Mouse (Mus musculus): ENCODE measurements around the gene Vwa7. TPM values are rescaled to one million over a fixed set of nuclear protein-coding genes. Genes with fewer than 3 reads are reported as not detected.
"Not testable (repeated sequence)": the region's sequence is repeated elsewhere in the genome, so short reads cannot be mapped to it uniquely, and the experiment has no call there.

Vwa7 gene
- total RNA-seq, 2 experiments from 2014 or later, result 5.3 to 5.9 TPM

GRCm38 (mm10) chr17:35018171-35018570, 1.8 kb downstream of the Vwa7 start:
- intact Hi-C loops (cut with DNase I), result no loop called here

GRCm38 (mm10) chr17:35019894-35020293, 3.5 kb downstream of the Vwa7 start:
- DNase-seq, result no peak
- intact Hi-C loops (cut with DNase I), result loop anchor here (2.0 kb wide), 1 partner anchor 59 kb away; the partner anchor contains the start of gene Ly6g6d

More at GRCm38 (mm10) chr17:35018171-35018570, 1.8 kb downstream of the Vwa7 start:
- DNase-seq, result no peak

- no peak for DNase-seq
- intact Hi-C loops (cut with DNase I), result loop anchor here (2.0 kb wide), 1 partner anchor 58 kb away; the partner anchor contains the start of gene Ly6g6d
Observed at GRCm38 (mm10) chr17:35020551-35020950, 4.2 kb downstream of the Vwa7 start.

GRCm38 (mm10) chr17:35021163-35021808, 4.9 kb downstream of the Vwa7 start:
- intact Hi-C loops (cut with DNase I), result loop anchor here (1.0 to 2.0 kb wide), 2 partner anchors 58 to 85 kb away; partner anchors contain the start of gene Ly6g6d
- peak; percentile 89 to 94 for DNase-seq

GRCm38 (mm10) chr17:35021842-35022477, 5.6 kb downstream of the Vwa7 start:
- intact Hi-C loops (cut with DNase I), result loop anchor here (1.0 to 2.0 kb wide), 4 partner anchors 23 to 84 kb away; partner anchors contain the start of genes Ddah2 and Ly6g6d
- DNase-seq, result peak in 1 of 2 experiments; percentile 32

GRCm38 (mm10) chr17:35022541-35023060, 6.2 kb downstream of the Vwa7 start:
- intact Hi-C loops (cut with DNase I), result loop anchor here (1.0 to 2.0 kb wide), 2 partner anchors 22 to 37 kb away; partner anchors contain the start of gene Ddah2
- no peak for DNase-seq

GRCm38 (mm10) chr17:35023221-35023620, 6.8 kb downstream of the Vwa7 start:
- no peak for DNase-seq
- intact Hi-C loops (cut with DNase I), result loop anchor here (2.0 kb wide), 1 partner anchor 22 kb away; no protein-coding TSS in a partner anchor

- no peak for DNase-seq
- intact Hi-C loops (cut with DNase I), result loop anchor here (2.0 kb wide), 1 partner anchor 21 kb away; no protein-coding TSS in a partner anchor
Observed at GRCm38 (mm10) chr17:35023756-35024155, 7.4 kb downstream of the Vwa7 start.

- intact Hi-C loops (cut with DNase I), result no loop called here
- no peak for DNase-seq
Observed at GRCm38 (mm10) chr17:35024261-35024660, 7.9 kb downstream of the Vwa7 start.

GRCm38 (mm10) chr17:35024691-35025488, 8.5 kb downstream of the Vwa7 start:
- intact Hi-C loops (cut with DNase I), result no loop called here
- no peak for DNase-seq

GRCm38 (mm10) chr17:35026206-35026605, 9.8 kb downstream of the Vwa7 start:
- intact Hi-C loops (cut with DNase I), result no loop called here
- DNase-seq, result no peak

GRCm38 (mm10) chr17:35027277-35028068, 11.1 kb downstream of the Vwa7 start, which contains the start of gene Sapcd1:
TSS of gene Sapcd1 (minus strand) at chr17:35028016.
- DNase-seq, result peak; percentile 52 to 65
- intact Hi-C loops (cut with DNase I), result no loop called here

- DNase-seq, result no peak
- intact Hi-C loops (cut with DNase I), result no loop called here
Observed at GRCm38 (mm10) chr17:35028315-35028714, 11.9 kb downstream of the Vwa7 start.

- intact Hi-C loops (cut with DNase I), result no loop called here
- DNase-seq, result no peak
Observed at GRCm38 (mm10) chr17:35029691-35030532, 13.5 kb downstream of the Vwa7 start.

GRCm38 (mm10) chr17:35031272-35031671, 14.9 kb downstream of the Vwa7 start:
- DNase-seq, result no peak
- intact Hi-C loops (cut with DNase I), result no loop called here

GRCm38 (mm10) chr17:35031880-35032279, 15.5 kb downstream of the Vwa7 start:
- no peak for DNase-seq
- intact Hi-C loops (cut with DNase I), result no loop called here

GRCm38 (mm10) chr17:35032323-35032870, 16.0 kb downstream of the Vwa7 start:
- intact Hi-C loops (cut with DNase I), result no loop called here
- no peak for DNase-seq

- DNase-seq; intact Hi-C loops (cut with DNase I): not testable (repeated sequence)
Observed at GRCm38 (mm10) chr17:35033703-35034102, 17.3 kb downstream of the Vwa7 start.
